Mouse (Mus musculus): ENCODE measurements around the gene Epop.

- TF ChIP-seq POLR2A (IDR thresholded peaks at IDR 0.05; ENCODE audit: control insufficient read depth, low read depth, low read length): no peak
- TF ChIP-seq CTCF (IDR thresholded peaks at IDR 0.05; ENCODE audit: control insufficient read depth, insufficient read depth, insufficient replicate concordance, low read depth, low read length): no peak
Measured at GRCm38 (mm10) chr11:97658751-97659266, 29.3 kb upstream of the Epop start.

All from testis, adult 2 months (tissue).